Mouse (Mus musculus) embryonic stem cell, embryonic (primary cell): Measurements from ENCODE around the gene Cpxm1.

Source experiments
- CTCF ChIA-PET, 4 experiments: fragments of 300-600 bp in 2 of 4; fragments of 350-600 bp in 2 of 4; sonication (Branson Sonifier 250); formaldehyde crosslinking; loops; one replicate each; lab custom pipeline; 2022; ENCODE audit warnings: inconsistent platforms in 2 of 4; lab: Charles Lee
- POLR2A ChIA-PET, 4 experiments: fragments of 300-600 bp in 2 of 4; fragments of 350-600 bp in 2 of 4; sonication (Branson Sonifier 250); formaldehyde crosslinking; loops; one replicate each; lab custom pipeline; 2022; ENCODE audit warnings: antibody characterized with exemption in 4 of 4, inconsistent platforms in 1 of 4; lab: Charles Lee

The Cpxm1 gene

DNA sequence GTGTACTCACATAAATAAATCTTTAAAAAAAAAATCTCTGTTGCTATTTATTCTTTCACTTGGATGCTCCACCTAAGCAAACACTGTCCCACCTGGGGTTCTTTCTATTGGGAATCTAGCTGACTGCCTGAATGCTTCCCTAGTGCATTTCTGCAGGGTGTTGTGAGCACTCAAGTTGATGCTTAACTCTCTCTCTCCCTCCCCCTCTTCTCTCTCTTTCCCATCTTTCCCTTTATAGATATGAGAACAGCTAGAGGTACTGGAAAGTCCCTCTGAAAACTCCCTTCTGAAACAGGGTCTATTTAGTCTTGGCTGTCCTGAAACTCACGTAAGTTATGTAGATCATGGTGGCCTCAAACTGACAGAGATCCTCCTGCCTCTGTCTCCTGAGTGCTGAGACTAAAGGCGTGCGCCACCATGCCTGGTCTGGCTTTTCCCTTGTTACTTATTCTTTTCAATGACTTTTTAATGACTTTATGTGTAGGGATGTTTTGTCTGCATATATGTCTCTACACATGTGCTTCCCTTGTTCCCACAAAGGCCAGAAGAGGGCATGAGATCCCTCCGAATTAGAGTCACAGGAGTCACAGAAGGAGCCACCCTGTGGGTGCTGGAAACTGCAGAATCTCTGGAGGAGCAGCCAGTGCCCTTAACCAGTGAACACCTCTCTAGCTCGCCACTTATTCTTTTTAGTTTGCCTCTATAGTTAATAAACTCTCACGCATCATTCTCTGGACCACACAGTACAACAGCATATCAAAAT is 16.9 kb upstream of the Cpxm1 start:
- CTCF ChIA-PET, result interaction anchor here in 2 of 4 experiments (0.9 to 3.2 kb wide), 5 partner anchors 8 to 25 kb away, joined by 3 to 26 read pairs (median 3); partner anchors contain the start of gene Vps16 (in 1 of the 2)
- POLR2A ChIA-PET, result interaction anchor here in 1 of 4 experiments (4.8 kb wide), 1 partner anchor 9 kb away, joined by 28 read pairs; the partner anchor contains the start of genes Pced1a and Vps16

DNA sequence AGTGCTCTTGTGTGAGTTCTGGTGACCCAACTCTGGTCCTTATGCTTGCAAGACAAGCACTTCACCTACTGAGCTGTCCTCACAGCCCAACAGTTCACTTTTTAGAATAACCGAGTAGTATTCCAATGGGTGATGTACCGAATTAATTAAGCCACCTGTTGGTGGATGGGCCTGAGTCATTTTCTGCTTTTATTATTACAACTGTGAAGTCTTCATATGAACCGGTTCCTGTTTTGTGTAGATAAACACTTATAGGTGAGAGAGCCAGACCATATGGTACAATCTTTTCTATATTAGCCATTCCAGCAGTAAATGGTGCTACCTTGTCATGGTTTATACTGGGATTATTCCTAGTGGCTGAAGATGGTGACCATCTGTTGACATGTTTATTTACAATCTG is 15.4 kb upstream of the Cpxm1 start:
- POLR2A ChIA-PET, result interaction anchor here in 3 of 4 experiments (0.9 to 4.8 kb wide), 8 partner anchors 8 to 137 kb away, joined by 3 to 28 read pairs (median 5); partner anchors contain the start of genes Pced1a (in 3 of the 3), Vps16 (in 3 of the 3) and Cpxm1 (in 1 of the 3)
- CTCF ChIA-PET, result interaction anchor here (0.6 to 3.2 kb wide), 20 partner anchors 9 to 166 kb away, joined by 3 to 26 read pairs (median 5); partner anchors contain the start of genes Pced1a (in 2 of the 4) and Vps16 (in 1 of the 4)

DNA sequence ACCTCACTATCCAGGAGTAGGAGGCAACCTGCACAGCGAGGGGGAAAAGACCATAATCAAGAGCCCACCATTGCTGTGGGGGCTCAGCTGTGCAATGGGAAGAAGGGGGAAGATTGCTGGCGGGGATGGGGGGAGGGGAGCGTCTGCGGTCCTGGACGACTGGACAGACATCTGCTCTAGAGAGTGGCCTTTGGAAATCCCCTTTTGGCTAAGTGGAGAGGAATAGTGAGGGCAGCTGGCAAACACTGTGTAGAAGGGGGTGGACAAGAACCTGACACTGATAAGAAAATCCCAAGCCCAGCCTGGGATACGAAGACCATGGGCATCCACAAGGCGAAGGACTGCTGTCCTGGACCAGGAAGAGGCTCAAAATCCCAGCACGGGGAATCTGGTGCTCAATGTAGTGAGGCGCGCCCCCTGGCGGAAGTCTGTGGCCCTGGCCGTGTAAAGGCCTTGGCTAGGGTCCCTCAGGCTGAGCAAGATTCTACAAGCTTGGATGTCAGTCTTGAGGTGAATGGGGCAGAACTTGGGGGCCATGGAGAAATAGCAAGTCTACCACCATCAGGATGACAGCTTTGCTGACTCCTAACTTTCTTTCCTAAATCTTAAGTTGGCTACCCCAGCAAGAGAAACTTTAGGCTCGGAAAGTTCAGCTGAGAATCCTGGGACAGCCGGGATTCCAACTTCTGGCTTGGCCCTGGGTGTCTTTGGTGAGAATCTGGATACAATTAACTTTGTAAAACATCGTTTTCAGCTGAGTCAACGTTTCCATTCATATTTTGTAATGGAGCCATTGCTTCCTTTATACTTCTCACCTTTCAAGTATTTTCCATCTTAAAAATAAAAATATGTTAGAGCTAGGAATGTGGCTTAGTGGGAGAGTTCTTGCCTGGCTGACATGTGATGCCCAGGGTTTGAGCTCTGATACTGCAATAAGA is 14.5 kb upstream of the Cpxm1 start:
- CTCF ChIA-PET, result interaction anchor here (0.5 to 3.2 kb wide), 40 partner anchors 8 to 1637 kb away, joined by 3 to 26 read pairs (median 4); partner anchors contain the start of genes Pced1a (in 2 of the 4), Vps16 (in 2 of the 4) and Cpxm1 (in 1 of the 4)
- POLR2A ChIA-PET, result interaction anchor here in 3 of 4 experiments (0.6 to 4.8 kb wide), 13 partner anchors 9 to 185 kb away, joined by 3 to 28 read pairs (median 4); partner anchors contain the start of genes Pced1a (in 3 of the 3), Vps16 (in 3 of the 3), Cpxm1 (in 1 of the 3) and Idh3b (in 1 of the 3)

DNA sequence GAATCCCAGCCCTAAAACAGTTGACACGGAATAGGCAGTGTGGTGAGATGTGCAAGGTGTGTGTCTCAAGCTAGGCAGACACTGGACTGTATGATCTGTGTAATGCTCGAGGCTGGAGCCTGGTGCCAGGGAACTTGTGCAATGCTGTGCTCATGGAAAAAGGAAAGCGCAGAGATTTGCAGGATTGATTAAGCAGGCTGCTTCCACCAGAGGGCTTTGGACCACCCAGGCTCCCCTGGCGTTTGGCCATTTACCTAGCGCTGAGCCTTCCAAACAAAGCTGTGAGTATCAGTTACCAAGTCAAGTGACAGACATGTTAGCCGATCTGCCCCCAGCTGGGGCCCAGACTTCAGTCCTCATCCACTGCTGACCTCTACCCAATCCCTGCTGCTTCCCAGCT is 10.8 kb upstream of the Cpxm1 start:
- POLR2A ChIA-PET, result interaction anchor here in 3 of 4 experiments (0.6 to 1.6 kb wide), 8 partner anchors 11 to 616 kb away, joined by 3 to 4 read pairs (median 3); partner anchors contain the start of genes Cpxm1 (in 1 of the 3) and Idh3b (in 1 of the 3)
- CTCF ChIA-PET, result interaction anchor here in 3 of 4 experiments (0.5 to 1.9 kb wide), 8 partner anchors 11 to 347 kb away, joined by 3 to 7 read pairs (median 3); partner anchors contain the start of genes Pced1a (in 2 of the 3) and Vps16 (in 1 of the 3)

DNA sequence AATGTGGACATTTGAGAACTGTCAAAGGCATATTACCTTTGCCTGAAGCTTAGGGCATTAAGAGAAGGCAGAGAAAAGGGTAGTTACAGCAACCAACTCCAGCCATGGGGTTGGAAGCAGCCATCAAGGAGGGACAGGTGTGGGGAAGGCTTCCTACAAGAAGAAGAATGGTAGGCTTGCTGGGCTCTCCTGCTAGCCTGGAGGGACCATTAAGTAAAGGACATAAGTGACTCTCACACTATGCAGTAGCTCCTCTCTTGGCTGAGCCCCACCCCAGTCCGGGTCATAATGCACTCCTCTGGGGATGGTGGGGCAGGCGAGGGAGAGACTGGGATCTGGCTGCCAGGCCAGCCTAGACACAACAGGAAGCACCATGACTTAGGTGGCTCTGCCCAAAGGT is 8.8 kb upstream of the Cpxm1 start, which contains the start of gene Tmem239:
Gene Tmem239, plus strand, starts transcription at position 301 of the 400 bp plus-strand sequence.
- CTCF ChIA-PET, result interaction anchor here in 2 of 4 experiments (0.8 to 1.6 kb wide), 4 partner anchors 15 to 117 kb away, joined by 3 read pairs; no protein-coding TSS in a partner anchor
- POLR2A ChIA-PET, result interaction anchor here in 2 of 4 experiments (0.6 to 2.0 kb wide), 8 partner anchors 11 to 117 kb away, joined by 3 to 8 read pairs (median 4); partner anchors contain the start of genes Pced1a (in 1 of the 2) and Vps16 (in 1 of the 2)

DNA sequence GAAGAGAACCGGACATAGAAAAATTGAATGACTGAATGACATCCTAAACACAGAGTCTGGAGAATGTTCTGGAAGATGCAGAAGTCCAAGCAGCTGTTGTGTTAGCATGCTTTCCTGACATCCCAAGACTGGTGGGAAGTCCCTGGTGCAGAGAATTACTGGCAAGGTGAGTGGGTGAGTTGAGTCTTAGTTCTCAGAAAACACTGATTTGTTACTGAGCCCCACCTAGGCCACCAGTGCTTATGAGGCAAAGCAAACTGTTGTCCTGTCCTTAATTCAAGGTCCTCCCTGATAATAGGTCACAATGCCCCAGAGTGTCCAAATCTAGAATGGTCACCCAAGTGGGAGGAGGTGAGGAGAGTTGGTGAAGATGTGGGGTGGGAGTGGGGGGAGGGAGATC is 7.6 kb upstream of the Cpxm1 start, which contains the start of the genes Gm28372 and 1700020A23Rik:
Gene Gm28372, plus strand, starts transcription at position 301 of the 400 bp plus-strand sequence.
Gene 1700020A23Rik, plus strand, starts transcription at position 321 of the 400 bp plus-strand sequence.
- ChIA-PET POLR2A (interaction anchor here in 2 of 4 experiments (0.6 to 1.8 kb wide), 3 partner anchors 10 to 124 kb away, joined by 3 to 6 read pairs (median 3); no protein-coding TSS in a partner anchor), CTCF (no interaction called here)

DNA sequence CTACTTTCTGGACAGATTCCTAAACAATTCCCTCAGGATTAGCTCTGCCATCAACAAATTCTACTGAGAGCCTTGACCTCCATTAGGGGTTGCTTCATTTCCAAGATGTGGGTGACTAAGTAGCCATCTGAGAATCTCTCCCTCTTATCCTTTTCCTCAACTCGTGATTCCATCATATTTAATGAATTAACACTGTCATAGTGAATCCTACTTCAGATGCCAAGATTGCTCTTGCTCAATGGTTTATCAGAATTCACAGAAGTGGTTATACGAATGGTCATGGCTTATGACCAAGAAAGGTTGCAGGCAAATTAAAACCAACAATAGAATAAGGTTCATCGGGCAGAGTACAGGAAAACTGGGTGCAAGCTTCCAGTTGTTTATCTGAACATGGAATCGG is 4.5 kb upstream of the Cpxm1 start:
- CTCF ChIA-PET, result interaction anchor here in 2 of 4 experiments (0.7 to 0.8 kb wide), 3 partner anchors 10 to 13 kb away, joined by 3 read pairs; no protein-coding TSS in a partner anchor
- POLR2A ChIA-PET, result no interaction called here

DNA sequence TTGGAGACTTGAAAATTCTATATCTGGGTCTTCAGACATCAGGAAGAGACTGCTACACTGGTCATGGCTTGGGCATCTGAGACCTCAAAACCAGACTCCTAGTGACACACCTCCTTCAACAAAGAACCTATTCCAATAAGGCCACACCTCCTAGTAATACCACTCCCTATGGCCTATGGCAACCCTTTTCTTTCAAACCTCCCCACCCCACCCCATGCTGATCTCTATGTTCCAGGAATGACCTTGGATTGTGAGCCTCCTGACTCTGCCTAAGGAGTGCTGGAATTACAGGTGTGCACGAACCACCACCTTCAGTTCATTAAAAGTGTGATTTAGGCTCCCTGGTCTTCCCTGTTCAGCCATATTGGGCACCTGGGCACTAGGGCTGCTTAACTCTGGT is 2.7 kb upstream of the Cpxm1 start:
- ChIA-PET CTCF (no interaction called here), POLR2A (interaction anchor here in 2 of 4 experiments (0.6 to 3.7 kb wide), 4 partner anchors 11 to 163 kb away, joined by 3 to 18 read pairs (median 3); partner anchors contain the start of gene Mrps26 (in 1 of the 2))

DNA sequence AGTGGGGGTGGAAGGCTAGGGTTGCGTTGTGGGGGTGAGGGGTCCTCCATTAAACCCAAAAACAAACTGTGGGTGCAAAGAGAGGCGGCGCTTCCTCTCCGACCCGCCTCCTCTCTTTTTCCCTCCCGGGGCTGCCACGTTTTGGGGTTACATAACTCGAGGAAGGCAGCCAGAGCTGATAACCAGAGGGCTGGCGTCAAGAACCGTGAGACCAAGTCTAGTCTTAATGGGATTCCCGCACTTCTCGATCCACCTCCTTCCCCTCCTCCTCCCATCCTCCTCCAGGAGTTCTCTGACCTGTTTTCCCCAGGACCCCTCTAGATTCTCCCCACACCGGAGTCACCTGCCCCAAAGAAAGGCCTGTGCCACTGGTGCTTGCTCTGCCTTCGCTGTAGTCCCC is 717 bp upstream of the Cpxm1 start:
- POLR2A ChIA-PET, result interaction anchor here in 3 of 4 experiments (0.6 to 3.7 kb wide), 10 partner anchors 12 to 922 kb away, joined by 3 to 18 read pairs (median 4); partner anchors contain the start of genes Idh3b (in 1 of the 3), Nop56 (in 1 of the 3), Pced1a (in 1 of the 3) and Vps16 (in 1 of the 3)
- CTCF ChIA-PET, result interaction anchor here in 1 of 4 experiments (1.0 kb wide), 2 partner anchors 9 to 14 kb away, joined by 4 to 5 read pairs; no protein-coding TSS in a partner anchor

DNA sequence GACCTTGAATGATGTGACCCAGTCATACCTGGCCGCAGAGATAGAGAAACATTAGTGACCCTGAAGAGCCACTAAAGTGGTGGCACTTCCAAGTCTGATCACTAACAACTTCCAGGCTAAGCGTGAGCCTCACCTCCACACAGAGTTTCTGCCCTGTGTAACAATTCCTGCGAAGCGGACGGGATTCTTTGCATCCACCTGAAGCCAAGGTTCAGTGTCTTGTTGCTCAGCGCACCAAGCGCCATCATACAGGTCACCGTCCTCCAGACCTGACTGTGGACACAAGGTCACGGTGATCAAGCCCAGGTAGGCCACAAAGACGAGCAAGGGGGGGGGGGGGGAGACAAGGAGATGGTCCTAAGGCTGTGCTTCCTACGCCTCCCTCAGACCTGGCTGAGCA is 1.7 kb downstream of the Cpxm1 start:
- CTCF ChIA-PET, result no interaction called here
- POLR2A ChIA-PET, result interaction anchor here in 1 of 4 experiments (1.3 kb wide), 1 partner anchor 10 kb away, joined by 6 read pairs; the partner anchor contains the start of genes 1700020A23Rik, Gm28372 and Tmem239

DNA sequence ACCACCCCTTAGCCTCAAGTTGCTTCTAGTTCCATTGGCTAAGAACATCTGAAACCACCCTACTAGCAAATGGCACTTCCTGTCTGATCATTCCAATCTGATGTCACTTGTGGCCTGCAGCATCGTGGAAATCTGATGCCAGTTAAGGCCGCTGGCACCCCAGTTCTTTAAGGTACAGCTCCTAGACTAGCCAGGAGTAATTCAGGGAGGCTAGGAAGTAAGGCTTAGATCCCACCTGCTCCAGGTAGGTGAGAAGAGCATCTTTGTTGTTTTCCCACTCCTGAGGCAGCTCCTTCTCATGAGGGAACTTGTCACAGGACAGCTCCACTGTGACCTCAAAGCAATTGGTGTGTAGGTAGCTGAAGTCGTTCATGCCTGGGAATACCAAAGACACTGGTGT is 4.5 kb downstream of the Cpxm1 start:
- CTCF ChIA-PET, result no interaction called here

DNA sequence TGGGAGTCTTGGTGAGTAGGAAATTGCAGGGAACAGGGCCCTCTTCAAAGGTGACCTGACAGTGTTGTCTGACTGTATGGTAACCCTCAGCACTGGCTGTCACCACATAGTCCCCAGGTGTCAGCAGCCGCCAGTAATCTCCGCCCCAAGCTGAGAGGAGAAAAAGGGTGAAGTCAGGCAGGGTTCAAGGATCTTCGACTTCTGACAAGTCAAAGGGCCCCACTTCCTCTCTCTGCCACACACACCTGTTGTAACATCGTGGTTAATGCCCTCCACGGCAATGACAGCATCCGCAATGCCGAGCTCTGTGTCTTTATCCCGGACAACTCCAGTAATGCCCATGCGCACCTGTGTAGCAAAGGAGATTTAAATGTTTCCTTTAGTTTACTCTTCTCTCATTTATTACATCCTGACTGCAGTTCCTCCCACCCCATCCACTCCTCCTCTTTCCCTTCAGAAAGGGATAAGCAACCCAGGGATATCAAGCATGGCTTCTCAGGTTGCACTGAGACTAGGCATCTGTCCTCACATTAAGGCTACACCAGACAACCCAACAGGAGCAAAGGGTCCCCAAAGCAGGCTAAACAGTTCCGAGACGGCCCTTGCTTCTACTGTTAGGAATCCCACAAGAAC is 6.3 kb downstream of the Cpxm1 start:
- ChIA-PET POLR2A (interaction anchor here in 2 of 4 experiments (0.7 to 1.4 kb wide), 6 partner anchors 15 to 273 kb away, joined by 3 to 5 read pairs (median 4); partner anchors contain the start of genes Ddrgk1 (in 1 of the 2), Nop56 (in 1 of the 2) and Tmem239 (in 1 of the 2)), CTCF (interaction anchor here in 1 of 4 experiments (0.6 to 1.0 kb wide), 2 partner anchors 16 to 954 kb away, joined by 3 to 4 read pairs; partner anchors contain the start of gene Tmem239)

More for the DNA sequence above, 4.5 kb downstream of the Cpxm1 start:
- POLR2A ChIA-PET, result interaction anchor here in 1 of 4 experiments (0.7 kb wide), 1 partner anchor 102 kb away, joined by 4 read pairs; no protein-coding TSS in a partner anchor

DNA sequence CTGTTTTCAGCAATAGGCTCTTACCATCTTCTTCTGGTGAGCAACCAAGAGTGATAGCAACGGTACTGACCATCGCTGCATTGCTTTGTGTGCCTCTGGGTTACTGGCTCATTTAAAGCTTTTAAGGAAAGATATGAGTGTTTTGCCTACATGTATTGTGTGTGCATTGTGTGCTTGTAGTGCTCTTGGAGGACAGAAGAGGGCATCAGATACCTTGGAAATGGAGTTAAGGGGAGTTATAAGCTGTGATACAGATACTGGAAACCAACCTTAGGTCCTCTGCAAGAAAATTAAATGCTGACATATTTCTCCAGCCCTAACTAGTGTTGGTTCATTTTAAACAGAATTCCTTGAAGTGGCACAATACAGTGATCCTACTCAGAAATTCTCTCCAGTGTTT is 8.6 kb downstream of the Cpxm1 start:
- ChIA-PET CTCF (interaction anchor here (0.5 to 2.2 kb wide), 45 partner anchors 10 to 867 kb away, joined by 3 to 26 read pairs (median 4); partner anchors contain the start of genes Mrps26 (in 2 of the 4), Pced1a (in 1 of the 4) and Vps16 (in 1 of the 4)), POLR2A (interaction anchor here in 3 of 4 experiments (0.6 to 2.0 kb wide), 9 partner anchors 14 to 113 kb away, joined by 3 to 5 read pairs (median 4); no protein-coding TSS in a partner anchor)

DNA sequence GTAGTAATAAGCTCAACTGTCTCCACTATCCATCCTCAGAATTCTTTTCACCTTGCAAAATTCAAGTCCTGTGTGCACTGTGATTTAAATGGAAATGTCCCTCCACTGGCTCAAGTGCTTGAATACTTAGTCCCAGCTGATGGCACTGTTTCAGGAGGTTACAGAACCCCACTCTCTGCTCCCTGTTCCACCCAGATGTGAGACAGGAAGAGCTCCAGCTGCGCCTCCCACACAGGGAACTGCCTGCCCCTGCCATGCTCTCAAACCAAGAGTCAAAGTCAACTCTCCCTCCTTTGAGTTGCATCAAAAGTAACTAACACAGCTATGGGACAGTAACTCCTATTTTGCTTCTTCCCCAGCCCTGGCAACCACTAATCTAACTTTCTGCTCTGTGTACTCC is 11.2 kb downstream of the Cpxm1 start:
- CTCF ChIA-PET, result interaction anchor here in 1 of 4 experiments (1.6 kb wide), 1 partner anchor 24 kb away, joined by 3 read pairs; no protein-coding TSS in a partner anchor
- POLR2A ChIA-PET, result interaction anchor here in 1 of 4 experiments (1.5 to 1.6 kb wide), 2 partner anchors 12 to 20 kb away, joined by 3 to 4 read pairs; no protein-coding TSS in a partner anchor

DNA sequence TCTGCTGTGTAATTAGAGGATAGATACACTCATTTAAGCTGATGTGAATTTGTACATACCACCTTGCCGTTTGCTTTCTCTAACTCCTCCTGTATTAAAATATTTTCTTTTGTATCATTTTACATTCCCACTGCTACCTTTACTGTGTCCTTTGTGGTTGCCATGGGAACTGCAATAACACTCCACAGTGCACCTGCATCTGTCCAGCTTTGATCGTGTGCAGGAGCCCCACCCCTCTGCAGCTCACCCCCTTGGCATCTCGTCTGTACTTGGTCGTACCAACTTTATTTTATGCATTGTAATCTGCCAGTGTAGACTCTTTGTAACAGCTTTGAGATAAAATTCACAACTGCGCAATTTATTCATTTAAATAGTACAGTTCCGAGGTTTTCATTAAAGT is 13.5 kb downstream of the Cpxm1 start:
- ChIA-PET POLR2A (interaction anchor here in 2 of 4 experiments (0.9 to 1.0 kb wide), 3 partner anchors 9 to 109 kb away, joined by 3 read pairs; partner anchors contain the start of gene Nop56 (in 1 of the 2)), CTCF (interaction anchor here in 1 of 4 experiments (1.3 kb wide), 1 partner anchor 40 kb away, joined by 3 read pairs; the partner anchor contains the start of genes Pced1a and Vps16)
